Mouse (Mus musculus) forebrain, postnatal 0 days (tissue): ENCODE data around the gene Map3k6. TPM values are rescaled to one million over a fixed set of nuclear protein-coding genes. Genes with fewer than 3 reads are reported as not detected.

Experiments used
- ATAC-seq: fragments of 200-750 bp; cut with Nextera tagmentation; 2 replicates; pipeline ENCODE4 v1.8.0; 2017; ENCODE audit warnings: mild to moderate bottlenecking, moderate library complexity
- DNase-seq: peaks from one replicate; pipeline ENCODE4 v3.0.0-alpha.2; 2015
- H3K27ac ChIP-seq: fragments of 300-500 bp; sonication (generic); 2 replicates; pipeline ENCODE4 v1.5.1; 2014; ENCODE audit warnings: low read depth, mild to moderate bottlenecking, antibody characterized with exemption, low read length, moderate library complexity, mixed read lengths
- H3K27me3 ChIP-seq: fragments of 300-500 bp; sonication (generic); 2 replicates; pipeline ENCODE4 v1.6.1; 2014; ENCODE audit warnings: mild to moderate bottlenecking, low read length, mixed read lengths; ENCODE audit not compliant: insufficient read depth
- H3K36me3 ChIP-seq: fragments of 300-500 bp; sonication (generic); 2 replicates; pipeline ENCODE4 v1.6.1; 2014; ENCODE audit warnings: mild to moderate bottlenecking, moderate library complexity; ENCODE audit not compliant: insufficient read depth
- H3K4me1 ChIP-seq: fragments of 300-500 bp; sonication (generic); 2 replicates; pipeline ENCODE4 v1.6.1; 2014; ENCODE audit warnings: antibody characterized with exemption; ENCODE audit not compliant: insufficient read depth
- H3K4me2 ChIP-seq: fragments of 300-500 bp; sonication (generic); 2 replicates; pipeline ENCODE4 v1.6.1; 2014; ENCODE audit warnings: low read depth, mild to moderate bottlenecking, moderate library complexity
- H3K4me3 ChIP-seq: fragments of 300-500 bp; sonication (generic); 2 replicates; pipeline ENCODE4 v1.5.1; 2014; ENCODE audit warnings: low read depth, low read length, mixed read lengths
- H3K9ac ChIP-seq: fragments of 300-500 bp; sonication (generic); 2 replicates; pipeline ENCODE4 v1.6.1; 2014; ENCODE audit warnings: mild to moderate bottlenecking
- H3K9me3 ChIP-seq: fragments of 300-500 bp; sonication (generic); 2 replicates; pipeline ENCODE4 v1.6.1; 2016; ENCODE audit warnings: low read length
- CTCF ChIP-seq: sonication (generic); IDR thresholded peaks from 2 replicates; pipeline ENCODE4 v1.5.1; 2016; ENCODE audit warnings: antibody characterized with exemption, control low read depth, low read depth
- WGBS: fragments of 180-500 bp; shearing (Covaris S2); extraction: QIAGEN DNeasy Blood & Tissue Kit; methylation state at CpG from one replicate; pipeline ENCODE4 v1.1.7; 2014; 5-methylcytosine and 5-hydroxymethylcytosine counted together
- polyA plus RNA-seq: library from polyadenylated mRNA; unstranded; fragments of >200 nt; fragmentation: Nextera tagmentation; extraction: Ambion mirVana; gene quantifications from 2 replicates; pipeline ENCODE4 v1.2.1, GENCODE M21; 2015
- total RNA-seq: library from RNA; depleted of rRNA; stranded (reverse); fragments of >200 nt; gene quantifications from 2 replicates; pipeline ENCODE4 v1.2.3, GENCODE M21; 2014

The Map3k6 gene
- total and polyA plus RNA-seq, 2 experiments from 2014 or later = 4.3 to 7.2 TPM

DNA sequence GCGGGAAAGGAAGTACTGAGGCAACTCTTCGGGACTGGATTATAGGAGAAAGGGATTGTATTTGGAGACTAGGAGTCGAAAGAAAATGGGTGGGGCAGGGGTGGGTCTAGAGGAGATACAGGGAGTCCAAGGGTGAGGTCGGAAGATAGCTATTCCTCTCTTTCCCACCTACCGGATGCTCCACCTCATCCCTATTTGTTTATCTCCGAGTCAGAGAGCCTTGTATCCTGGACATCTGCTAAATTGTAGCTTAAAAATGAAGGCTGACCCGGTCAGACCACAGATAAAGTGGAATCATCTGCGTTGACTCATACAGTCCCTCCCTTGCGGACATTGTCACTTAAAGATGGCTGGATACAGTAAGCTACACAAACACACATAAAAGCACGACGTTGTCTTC lies 1.3 kb downstream of the Map3k6 start:
- Histone ChIP-seq H3K36me3 (no peaks in the 10 kb centered on the region), H3K9me3 (no peaks in the 10 kb centered on the region), H3K27me3 (peaks cover 28% of the 10 kb centered on the region), H3K4me1 (no peaks in the 10 kb centered on the region), H3K9ac (no peak overlapping the region), H3K27ac (no peak overlapping the region), H3K4me3 (peak overlapping the region; percentile 44), H3K4me2 (peak overlapping the region; percentile 77)
- no peak for TF ChIP-seq CTCF
- ATAC-seq = 0 out of 2 replicates have a peak, but pooled peaks have one; percentile 1
- 33% methylated on average over 11 of the region's 11 CpGs for WGBS
- no peak for DNase-seq

DNA sequence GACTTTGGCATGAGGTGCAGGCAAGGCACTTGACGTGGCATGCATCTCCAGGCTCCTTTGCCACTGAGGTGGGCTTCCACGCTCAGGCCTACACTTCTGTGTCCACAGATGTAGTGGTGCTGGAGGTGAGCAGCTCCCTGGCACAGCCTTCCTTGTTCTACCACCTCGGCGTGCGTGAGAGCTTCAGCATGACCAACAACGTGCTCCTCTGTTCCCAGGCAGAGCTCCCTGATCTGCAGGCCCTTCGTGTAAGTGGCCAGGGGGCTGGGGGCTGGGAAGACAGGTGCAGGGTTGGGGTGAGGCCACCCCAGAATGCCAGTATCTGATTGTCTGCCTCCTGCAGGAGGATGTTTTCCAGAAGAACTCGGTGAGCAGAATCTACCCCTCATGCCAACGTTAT lies 2.1 kb downstream of the Map3k6 start:
- no peaks in the 10 kb centered on the region for H3K9me3 ChIP-seq
- ATAC-seq (no peak), DNase-seq (no peak)
- H3K9ac ChIP-seq = no peak overlapping the region
- no peaks in the 10 kb centered on the region for H3K4me1 ChIP-seq
- no peak overlapping the region for H3K27ac ChIP-seq
- TF ChIP-seq CTCF = no peak
- H3K4me2 ChIP-seq = no peak overlapping the region
- H3K4me3 ChIP-seq = no peak overlapping the region
- peaks cover 31% of the 10 kb centered on the region for H3K27me3 ChIP-seq
- no peaks in the 10 kb centered on the region for H3K36me3 ChIP-seq
- 54% methylated on average over 9 of the region's 9 CpGs for WGBS

DNA sequence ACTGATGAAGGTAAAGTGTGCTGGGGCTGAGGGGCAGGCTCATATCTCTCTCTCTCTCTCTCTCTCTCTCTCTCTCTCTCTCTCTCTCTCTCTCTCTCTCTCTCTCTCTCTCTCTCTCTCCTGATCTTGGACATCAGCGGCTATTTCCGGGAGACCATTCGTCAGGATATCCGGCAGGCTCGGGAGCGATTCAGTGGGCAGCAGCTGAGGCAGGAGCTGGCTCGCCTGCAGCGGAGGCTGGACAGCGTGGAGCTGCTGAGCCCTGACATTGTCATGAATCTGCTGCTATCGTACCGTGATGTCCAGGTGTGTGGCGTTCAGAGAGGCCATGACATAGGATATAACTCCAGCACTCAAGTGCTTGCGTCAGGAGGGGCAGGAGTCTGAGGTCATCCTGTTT lies 2.9 kb downstream of the Map3k6 start:
- no peak for ATAC-seq
- no peak for DNase-seq
- no peaks in the 10 kb centered on the region for H3K4me1 ChIP-seq
- H3K36me3 ChIP-seq = no peaks in the 10 kb centered on the region
- WGBS = 56% methylated on average over 12 of the region's 13 CpGs
- no peak overlapping the region for H3K4me2 ChIP-seq
- no peak overlapping the region for H3K4me3 ChIP-seq
- no peaks in the 10 kb centered on the region for H3K9me3 ChIP-seq
- peaks cover 37% of the 10 kb centered on the region for H3K27me3 ChIP-seq
- no peak overlapping the region for H3K27ac ChIP-seq
- TF ChIP-seq CTCF = no peak
- H3K9ac ChIP-seq = no peak overlapping the region

DNA sequence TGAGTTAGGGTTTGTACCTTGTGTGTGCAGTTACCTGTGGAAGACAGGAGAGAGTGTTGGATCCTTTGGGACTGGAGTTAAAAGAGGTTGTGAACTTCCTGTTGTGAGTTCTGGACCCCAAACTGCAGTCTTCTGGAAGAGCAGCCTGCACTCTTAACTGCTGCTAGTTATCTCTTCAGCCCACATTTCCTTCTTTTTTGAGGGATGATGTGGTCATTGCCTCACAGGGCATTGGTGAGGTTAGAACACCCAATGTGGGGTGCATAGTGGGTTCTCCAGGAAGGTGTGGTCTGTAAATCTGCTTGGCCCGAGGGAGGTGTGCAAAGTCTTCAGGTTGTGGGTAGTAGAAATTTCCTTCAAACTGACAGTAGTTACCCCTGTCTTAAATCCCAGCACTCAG lies 3.7 kb downstream of the Map3k6 start:
- no peaks in the 10 kb centered on the region for H3K9me3 ChIP-seq
- WGBS = 88% methylated on average over 1 of the region's 1 CpGs
- TF ChIP-seq CTCF = no peak
- H3K4me3 ChIP-seq = no peak overlapping the region
- no peaks in the 10 kb centered on the region for H3K36me3 ChIP-seq
- H3K27ac ChIP-seq = no peak overlapping the region
- ATAC-seq (no peak), DNase-seq (no peak)
- no peaks in the 10 kb centered on the region for H3K4me1 ChIP-seq
- no peak overlapping the region for H3K9ac ChIP-seq
- H3K4me2 ChIP-seq = no peak overlapping the region
- H3K27me3 ChIP-seq = peaks cover 37% of the 10 kb centered on the region

DNA sequence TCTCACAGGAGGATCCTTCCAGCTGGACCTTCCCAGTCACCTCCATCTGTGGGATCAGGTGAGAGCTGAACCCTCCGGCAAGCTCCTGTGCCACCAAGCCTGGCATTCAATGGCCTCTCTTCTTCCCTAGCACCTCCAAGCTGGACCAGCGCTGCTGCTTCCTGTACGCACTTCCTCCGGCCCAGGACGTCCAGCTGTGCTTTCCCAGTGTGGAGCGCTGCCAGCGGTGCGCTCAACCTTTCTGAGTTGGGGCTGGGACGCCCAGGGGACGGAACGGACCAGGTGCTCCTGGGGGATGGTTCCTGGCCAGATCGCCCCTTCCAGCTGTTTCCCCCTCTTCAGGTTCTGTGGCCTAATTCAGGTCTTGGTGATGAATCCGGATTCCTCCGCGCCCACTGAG lies 6.5 kb downstream of the Map3k6 start:
- Histone ChIP-seq H3K9ac (no peak overlapping the region), H3K9me3 (no peaks in the 10 kb centered on the region), H3K27ac (no peak overlapping the region), H3K4me2 (no peak overlapping the region), H3K4me3 (no peak overlapping the region), H3K36me3 (no peaks in the 10 kb centered on the region), H3K27me3 (peaks cover 39% of the 10 kb centered on the region), H3K4me1 (no peaks in the 10 kb centered on the region)
- no peak for TF ChIP-seq CTCF
- ATAC-seq (no peak), DNase-seq (no peak)
- 28% methylated on average over 15 of the region's 15 CpGs for WGBS

DNA sequence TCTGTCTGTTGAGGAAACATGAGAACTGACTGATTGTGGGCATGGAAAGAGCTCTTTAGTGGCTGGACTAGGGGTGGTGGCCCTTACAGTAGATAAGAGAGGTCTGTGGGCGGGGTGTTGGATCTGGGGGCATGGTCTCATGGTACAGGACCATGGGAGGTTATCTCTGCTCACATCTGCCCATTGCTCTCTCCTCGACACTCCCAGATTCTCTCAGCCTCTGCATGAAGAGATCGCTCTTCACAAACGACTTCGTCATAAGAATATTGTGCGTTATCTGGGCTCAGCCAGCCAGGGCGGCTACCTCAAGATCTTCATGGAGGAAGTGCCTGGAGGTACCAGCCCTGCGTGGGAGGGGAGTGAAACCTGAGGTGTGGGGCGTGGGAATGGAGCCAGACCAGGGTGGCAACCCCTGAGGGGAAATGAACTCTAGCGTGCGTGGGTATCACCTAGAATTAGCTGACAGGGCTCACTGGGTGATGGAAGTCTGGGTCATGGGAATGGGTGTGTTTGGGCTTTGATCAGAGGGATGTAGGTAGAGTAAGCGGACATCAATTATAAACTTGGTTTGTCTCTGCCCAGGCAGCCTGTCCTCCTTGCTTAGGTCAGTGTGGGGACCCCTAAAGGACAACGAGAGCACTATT lies 7.3 kb downstream of the Map3k6 start:
- H3K27ac ChIP-seq = no peak overlapping the region
- no peaks in the 10 kb centered on the region for H3K9me3 ChIP-seq
- no peak overlapping the region for H3K9ac ChIP-seq
- ATAC-seq = no peak
- TF ChIP-seq CTCF = no peak
- no peak for DNase-seq
- H3K36me3 ChIP-seq = no peaks in the 10 kb centered on the region
- peaks cover 35% of the 10 kb centered on the region for H3K27me3 ChIP-seq
- no peak overlapping the region for H3K4me2 ChIP-seq
- WGBS = 80% methylated on average over 13 of the region's 13 CpGs
- H3K4me3 ChIP-seq = no peak overlapping the region
- no peaks in the 10 kb centered on the region for H3K4me1 ChIP-seq

DNA sequence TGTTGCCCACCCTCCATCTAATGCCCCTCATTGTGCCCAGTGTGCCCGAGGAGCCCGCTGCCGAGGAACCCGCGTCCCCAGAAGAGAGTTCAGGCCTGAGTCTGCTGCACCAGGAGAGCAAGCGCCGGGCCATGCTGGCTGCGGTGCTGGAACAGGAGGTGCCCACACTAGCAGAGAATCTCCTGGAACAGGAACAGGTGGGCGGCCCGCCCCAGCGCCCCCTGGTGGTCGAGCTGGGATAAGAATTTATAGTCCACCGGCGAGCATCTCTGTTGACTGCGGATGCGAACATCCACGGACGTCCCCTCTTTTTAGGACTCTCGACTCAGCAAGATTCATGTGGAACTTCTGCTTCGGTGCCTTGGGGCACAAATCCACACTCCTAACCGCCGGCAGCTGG lies 10.0 kb downstream of the Map3k6 start:
- Histone ChIP-seq H3K4me3 (peak overlapping the region; percentile 33), H3K27me3 (peaks cover 32% of the 10 kb centered on the region), H3K9ac (peak overlapping the region; percentile 48), H3K36me3 (no peaks in the 10 kb centered on the region), H3K9me3 (no peaks in the 10 kb centered on the region), H3K27ac (no peak overlapping the region), H3K4me2 (peak overlapping the region; percentile 48), H3K4me1 (no peaks in the 10 kb centered on the region)
- 4% methylated on average over 22 of the region's 22 CpGs for WGBS
- ATAC-seq (no peak), DNase-seq (peak; percentile 75)
- peak; percentile 78 for TF ChIP-seq CTCF

DNA sequence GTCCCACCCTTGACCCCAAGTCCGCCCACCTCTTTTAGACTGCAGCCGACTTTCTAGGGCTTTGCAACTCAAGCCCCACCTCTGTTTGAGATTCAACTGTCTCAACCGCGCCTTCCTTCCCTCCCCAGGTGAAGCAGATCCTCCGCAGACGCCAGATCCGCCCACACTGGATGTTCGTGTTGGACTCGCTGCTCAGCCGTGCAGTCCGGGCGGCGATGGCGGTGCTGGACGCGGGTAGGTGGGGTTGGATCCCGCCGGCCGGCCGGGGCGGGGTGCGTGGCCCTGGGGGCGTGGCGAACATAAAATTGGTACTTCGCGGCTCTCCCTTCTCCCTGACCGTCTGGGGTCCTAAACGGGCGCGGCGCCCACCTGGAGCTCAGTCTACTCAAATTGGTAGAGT lies 10.6 kb downstream of the Map3k6 start:
- no peak overlapping the region for H3K27ac ChIP-seq
- H3K9ac ChIP-seq = peak overlapping the region; percentile 48; the same call in 1 of the 2 replicates
- H3K9me3 ChIP-seq = no peaks in the 10 kb centered on the region
- DNase-seq (no peak), ATAC-seq (no peak)
- peaks cover 29% of the 10 kb centered on the region for H3K27me3 ChIP-seq
- no peaks in the 10 kb centered on the region for H3K36me3 ChIP-seq
- no peaks in the 10 kb centered on the region for H3K4me1 ChIP-seq
- peak overlapping the region; percentile 33 for H3K4me3 ChIP-seq
- WGBS = 2% methylated on average over 31 of the region's 31 CpGs
- no peak for TF ChIP-seq CTCF
- H3K4me2 ChIP-seq = peak overlapping the region; percentile 48
